Mouse (Mus musculus): Measurements from ENCODE around the gene Adam10.

DNA sequence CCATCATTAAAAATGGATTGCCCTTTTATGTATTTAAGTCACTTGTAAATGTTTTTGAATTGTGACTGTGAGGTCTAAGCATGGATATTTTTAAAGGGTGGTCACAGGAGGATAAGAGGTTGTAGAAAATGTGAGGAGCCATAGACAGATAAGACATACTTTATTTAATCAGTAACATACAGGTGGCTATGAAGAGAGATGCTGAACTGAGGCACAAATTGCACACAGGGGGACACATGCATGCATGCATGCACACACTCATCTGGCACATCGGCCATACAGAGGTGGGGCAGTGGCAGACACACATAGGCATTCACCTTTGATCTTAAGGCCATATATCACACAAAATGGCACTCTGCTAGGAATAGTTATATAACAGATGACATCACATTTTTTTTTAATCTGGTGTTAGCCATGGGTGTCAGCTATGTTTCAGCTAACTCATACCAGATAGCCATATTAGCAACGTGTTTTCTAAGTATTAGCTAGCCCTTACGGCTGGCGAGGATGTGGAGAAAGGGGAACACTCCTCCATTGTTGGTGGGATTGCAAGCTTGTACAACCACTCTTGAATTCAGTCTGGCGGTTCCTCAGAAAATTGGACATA, 24.9 kb downstream of the Adam10 start:
- TF ChIP-seq CTCF (IDR thresholded peaks at IDR 0.05) (no peak), EP300 (IDR thresholded peaks at IDR 0.05) (no peak)
